Mouse (Mus musculus) thymus, postnatal 10 days (tissue): ENCODE data around the gene Oxa1l.
A peak's percentile ranks its signal among the peaks of the same experiment; 100 is the strongest.
"Not testable (repeated sequence)": the region's sequence is repeated elsewhere in the genome, so short reads cannot be mapped to it uniquely, and the experiment has no call there.

ENCODE experiments used
- DNase-seq, 2 experiments: peaks; one replicate each; pipeline ENCODE4 v3.0.0; 2021; ENCODE audit warnings: low spot score in 2 of 2

The Oxa1l gene

DNA sequence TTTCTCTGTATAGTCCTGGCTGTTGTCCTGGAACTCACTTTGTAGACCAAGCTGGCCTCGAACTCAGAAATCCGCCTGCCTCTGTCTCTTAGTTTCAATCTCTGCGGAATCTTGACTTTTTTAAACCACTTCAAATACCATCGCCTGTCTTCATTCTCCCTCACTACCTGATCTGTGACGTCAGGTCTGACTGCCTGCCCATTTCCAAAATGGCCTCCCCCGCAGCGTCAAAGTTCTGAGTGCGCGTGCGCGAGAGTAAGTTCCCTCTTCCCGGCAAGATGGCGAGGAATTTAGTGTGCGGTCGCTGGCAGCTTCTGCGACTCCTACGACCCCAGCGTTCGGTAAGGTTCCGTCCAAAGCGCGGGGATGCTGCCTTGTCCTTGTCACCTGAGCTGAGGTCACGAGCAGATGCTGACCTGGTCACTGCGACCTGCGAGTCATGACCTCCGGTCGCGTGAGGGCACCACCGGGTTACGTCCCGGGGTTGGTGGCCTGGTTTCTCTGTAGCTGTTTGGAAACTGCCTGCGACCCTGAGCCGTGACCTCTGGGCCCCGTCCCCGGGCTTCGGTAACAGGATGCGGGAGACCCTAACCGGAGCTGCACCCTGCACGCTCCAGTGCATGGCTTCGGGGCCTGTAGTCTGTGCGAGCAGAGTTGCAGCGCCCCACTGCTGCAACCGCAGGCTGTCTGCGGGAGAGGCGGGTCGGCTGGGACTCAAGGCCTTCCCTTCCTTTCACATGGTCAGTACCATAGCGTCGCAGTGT, at the start of gene Oxa1l:
Oxa1l (plus strand) TSS at position 258 of the 764 bp plus-strand sequence.
- peak; percentile 95 to 98 for DNase-seq

DNA sequence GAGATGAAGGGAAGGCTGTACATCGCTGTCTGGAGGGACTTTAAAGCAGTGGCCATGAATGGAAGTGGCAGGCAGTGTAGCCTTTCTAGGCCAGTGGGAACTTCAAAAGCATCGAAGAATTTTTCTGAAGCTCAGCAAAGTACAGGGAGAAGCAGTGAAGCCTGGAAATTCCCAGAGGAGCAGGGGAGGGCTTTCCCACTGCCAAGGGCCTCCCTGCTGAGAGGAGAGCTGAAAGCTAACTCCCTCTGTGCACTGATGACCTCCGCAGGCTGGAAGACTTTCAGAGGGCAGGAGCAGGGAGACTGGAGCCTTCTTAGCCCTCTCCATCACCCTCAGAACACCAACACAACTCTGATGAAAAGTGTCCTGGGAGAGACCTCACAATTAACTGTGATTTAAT, 48.9 kb upstream of the Oxa1l start:
- DNase-seq: no peak

DNA sequence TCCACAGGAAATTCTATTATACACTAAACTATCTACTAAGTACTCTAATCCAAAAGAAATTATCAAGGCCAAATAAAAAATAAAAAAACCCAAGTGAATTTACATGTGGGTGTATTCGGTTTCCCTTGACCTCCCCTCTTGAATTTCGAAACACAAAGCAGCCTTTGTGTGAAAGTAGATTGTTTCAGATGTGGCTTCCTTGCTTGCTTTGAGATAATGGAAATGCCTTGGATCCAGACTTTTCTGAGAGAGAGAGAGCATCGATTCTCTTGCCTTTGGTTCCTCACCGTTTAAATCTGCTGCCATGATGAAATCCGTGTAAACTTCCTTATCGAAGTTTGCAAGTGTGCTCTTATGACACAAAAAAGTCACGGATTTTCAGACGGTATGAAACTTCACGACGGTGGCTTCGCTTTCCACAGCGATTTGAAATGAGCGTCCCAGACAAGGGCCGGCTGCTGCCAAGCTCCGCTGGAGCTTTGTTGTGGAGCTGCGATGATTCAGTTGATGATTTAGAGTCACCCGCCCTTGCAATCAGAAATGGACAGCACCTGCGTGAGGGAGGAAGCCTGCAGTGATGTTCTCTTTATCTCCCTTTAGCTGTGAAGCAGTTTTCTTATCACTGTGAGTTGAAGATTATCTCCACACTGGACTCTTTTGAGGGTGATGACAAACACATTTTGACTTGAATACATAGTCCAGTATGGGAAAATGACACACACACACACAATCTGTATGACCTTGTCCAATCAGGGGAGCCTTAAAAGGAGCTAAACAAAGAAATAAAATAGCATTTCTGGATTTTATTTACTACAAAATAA, 38.9 kb upstream of the Oxa1l start:
- no peak for DNase-seq

DNA sequence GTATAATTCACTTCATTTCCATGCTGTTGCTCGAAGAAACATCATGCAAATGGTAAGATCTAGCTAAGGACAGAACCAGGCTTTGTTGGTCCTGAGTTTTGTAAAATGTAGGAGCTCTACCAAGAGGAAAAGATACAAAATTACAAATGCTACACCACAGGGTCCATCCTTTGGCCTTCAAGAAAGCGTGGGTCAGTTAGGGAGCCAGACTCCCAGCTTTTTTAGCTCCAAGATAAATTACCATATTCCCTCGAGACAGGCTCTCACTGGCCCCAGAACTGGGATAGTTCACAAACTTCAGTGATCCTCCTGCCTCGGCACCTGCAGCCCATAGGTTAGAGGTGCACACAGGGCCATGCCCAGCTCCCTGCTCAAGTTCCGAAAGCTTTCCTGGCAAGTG, 36.1 kb upstream of the Oxa1l start:
- no peak for DNase-seq

DNA sequence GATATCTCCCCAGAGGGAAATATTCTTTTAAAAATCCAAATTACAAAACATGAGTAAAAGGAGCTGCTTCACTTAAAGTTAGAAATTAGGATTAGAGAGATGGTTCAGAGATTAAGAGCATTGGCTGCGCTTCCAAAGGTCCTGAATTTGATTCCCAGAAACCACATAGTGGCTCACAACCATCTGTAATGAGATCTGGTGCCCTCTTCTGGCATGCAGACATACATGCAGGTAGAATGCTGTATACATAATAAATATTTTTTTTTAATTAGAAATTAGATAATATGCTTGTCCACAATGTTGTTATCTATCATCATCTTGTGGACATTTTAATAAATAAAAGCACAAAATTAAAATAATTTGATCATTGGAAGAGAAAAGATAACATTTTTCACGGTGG, 32.1 kb upstream of the Oxa1l start:
- DNase-seq: peak in 1 of 2 experiments; percentile 2

DNA sequence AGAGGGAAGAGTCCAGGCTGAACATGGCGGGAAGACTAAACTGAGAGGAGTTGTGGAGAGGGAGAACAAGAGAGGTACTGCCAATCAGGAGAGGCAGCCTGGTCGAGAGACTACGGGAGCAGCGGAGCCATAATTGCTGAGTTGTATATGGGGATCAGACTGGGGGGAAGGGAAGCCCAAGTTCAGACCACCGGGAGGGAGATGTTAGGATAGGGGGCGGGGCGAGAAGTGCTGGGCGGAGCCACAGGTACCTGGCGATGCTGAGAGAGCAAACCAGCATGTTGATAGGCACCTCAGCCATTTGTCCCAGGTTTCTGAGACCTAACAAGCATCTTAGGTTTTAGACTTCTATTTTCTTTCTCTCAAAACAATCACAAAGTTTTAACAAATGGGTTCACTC, 31.4 kb upstream of the Oxa1l start:
- peak in 1 of 2 experiments; percentile 2 for DNase-seq

DNA sequence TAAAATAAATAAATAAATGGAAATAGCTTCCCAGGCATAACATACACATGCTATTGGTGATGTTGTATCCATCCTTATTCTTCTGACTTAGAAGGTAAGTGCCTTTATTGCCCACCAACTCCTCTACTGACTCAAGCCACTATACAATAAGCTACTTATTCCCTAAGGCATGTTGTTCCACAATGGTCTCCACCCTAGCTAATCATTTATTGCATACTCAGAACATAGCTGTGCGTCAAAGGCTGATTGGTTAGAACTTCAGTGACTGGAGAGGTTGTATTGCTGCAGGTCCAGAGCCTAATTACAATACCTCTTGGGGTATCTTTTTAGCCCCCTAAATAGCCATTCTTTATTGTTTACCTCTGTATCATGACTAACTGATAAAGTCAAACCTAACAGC, 29.5 kb upstream of the Oxa1l start:
- no peak for DNase-seq

DNA sequence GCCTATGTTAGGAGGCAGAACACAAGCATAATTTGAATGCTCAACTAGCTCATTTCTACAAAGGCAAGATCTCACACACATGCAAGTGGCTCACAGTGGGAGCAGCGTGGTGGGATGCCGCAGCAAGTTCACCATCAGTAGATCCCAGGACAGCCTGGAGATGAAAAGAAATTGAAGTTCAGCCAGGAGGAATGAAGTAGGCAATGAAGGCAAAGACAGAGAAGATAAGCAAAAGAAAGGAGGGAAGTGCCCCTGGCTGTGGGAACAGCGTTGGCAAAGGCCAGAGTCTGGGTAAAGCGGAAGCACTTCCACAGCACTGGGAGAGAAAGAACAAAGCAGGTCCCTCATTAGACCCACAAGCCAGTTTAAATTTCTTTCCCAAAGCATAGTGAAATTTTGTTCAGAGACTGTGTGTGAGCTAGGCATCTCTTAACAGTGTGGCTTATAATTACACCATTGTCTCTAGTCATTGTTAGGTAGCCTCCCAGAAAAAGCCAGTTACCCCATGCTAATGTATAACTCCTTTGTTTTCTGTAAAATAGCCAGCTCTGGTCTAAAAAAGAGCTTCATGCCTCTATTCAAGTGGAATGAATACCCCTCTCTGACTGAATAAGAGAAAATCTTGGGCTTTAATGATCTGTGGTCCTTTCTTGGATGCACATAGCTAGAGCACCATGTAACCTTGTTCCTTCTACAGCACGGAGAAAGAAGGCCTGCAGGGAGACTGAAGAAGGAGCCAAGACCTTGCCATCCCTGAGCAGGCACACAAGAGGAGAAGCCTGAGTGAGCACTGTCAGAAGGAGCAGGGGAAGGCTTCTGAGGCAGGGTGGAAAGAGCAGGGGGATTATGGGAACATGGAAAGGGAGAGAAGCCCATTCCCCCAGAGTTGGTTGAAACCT, 28.2 kb upstream of the Oxa1l start:
- peak in 1 of 2 experiments; percentile 1 for DNase-seq

DNA sequence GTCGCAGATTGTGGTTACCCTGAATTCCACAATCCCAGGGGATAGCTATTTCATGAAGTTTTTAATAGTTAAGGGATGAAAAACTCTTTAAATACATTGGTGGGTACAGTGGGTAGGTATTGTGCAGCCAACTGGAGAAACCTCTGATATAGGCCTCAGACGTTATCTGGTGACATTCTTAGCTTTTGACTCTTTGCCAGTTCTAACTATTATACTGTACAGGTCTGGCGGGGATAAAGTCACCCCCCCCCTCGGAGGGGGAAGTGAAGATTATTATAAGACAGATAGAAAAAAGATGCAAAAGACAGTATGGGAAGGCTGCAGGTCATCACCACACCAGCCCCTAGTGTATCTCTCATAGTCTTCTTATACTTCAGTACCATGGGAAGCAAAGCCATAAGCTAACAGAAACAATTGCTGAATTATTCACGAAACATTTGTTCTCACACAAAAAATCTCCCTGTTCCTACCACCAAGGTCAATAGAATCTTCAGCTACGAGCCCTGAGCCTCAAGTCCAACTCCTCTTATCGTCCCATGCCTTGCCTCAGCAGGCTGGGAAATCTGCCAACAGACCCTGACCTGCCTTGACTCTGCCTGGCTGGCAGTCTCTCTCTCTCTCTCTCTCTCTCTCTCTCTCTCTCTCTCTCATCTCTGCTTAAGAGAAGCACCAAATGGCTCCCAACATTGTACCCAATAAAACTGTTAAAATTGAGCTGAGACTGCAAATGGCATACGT, 27.0 kb upstream of the Oxa1l start:
- DNase-seq: peak in 1 of 2 experiments; percentile 2

DNA sequence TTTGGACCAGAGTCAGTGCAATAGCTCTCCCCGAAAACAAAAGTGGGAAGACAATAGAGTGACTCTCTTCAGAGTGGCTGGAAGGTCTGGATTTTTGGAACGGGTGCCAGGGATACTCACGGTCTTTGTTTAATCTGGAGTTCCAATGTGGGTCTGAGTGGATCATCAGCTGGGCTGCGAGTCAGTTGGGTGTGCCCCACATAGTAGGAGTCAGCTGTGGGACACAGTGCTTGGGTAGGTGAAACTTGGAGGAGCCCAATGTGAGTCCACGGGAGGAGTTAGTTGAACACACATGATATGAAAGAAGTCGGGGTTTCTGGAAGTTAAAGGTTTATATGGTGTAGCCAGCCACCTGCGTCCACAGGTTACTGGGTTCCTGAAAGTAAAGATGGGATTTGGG, 19.8 kb upstream of the Oxa1l start:
- DNase-seq: no peak

DNA sequence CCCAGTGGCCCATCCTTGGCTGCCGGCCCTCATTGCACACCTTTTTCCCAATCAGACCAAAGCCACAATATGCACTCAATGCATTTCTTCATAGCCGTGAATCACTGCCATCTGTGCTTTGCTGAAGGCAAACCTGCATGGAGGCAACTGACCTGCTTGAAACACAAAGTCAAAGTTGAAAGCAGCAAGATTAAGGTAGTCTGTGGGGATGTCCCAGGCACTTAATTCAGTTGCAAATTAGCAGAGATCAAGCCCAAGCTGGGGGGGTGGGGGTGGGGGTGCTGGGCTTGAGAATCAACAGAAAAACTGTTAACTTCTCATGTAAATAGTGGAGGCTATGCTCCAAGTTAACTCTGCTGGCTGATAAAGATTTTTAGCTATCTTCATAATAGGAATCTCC, 18.8 kb upstream of the Oxa1l start:
- not testable (repeated sequence) for DNase-seq

DNA sequence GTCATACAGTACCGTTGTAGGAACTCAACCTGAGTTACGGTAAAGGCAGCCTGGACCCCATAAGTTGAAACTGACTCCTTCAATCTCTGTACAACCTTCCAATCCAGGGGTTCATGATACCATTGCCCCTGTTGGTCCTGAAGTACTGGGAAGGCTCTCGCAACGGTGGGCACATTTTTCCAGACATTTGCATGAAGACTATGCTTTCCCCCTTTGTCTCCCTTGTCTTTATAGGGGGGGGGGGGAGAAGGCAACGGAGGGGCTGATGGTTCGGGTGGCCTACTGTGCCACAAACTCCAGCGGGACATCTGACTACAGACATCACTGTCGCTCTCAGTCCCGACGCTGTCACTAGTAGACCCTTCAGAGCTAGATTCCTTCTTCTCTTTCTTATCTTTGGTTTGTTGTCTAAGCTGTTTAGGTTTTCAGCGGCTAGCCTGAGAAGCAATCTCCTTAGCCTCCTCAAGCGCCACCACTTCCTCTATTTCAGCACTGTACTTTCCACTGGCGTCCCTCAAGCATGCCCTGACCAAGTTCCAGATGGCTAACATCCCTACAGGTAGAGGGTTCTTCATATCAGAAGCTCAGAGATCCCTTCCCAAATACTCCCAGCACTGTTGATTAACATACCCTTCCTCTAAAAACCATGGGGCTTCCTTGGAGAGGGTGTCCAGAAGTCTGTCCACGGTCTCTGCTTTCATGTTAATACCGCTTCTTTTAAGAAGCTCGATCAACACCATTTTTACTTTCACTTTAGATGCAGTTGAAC, 9.7 kb upstream of the Oxa1l start:
- not testable (repeated sequence) for DNase-seq

DNA sequence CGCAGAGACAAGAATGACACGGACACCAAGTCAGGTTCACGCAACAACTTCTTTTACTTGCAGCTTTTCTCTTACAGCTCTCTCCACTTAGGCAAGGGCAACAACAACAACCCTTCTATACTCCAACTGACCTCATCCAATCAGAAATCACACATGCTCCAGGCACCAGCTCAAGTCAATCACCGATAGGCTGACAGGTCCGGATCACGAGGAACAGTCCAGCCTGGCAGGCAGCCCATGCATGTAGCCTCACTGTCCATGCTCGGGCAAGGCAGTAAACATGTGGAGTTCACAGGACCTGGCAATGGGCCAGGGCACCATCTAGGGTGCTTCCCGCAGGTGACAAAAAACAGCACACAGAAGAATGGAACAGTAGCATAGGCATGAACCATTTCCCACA, 8.3 kb upstream of the Oxa1l start:
- no peak for DNase-seq

DNA sequence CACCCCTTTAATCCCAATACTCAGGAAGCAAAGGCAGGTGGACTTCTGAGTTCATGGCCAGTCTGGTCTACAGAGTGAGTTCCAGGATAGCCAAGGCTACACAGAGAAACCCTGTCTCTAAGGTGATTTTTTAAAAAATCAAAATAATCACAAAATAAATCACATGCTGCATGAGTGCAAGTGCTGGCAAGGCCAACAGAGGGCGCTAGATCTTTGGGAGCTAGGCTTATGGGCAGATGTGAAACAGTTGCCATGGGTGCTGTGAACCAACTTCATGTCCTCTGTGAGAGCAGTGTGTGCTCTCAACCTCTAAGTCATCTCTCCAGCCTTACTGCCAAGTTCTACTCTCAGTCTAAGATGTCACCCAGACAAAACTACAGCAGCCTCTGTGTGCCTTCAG, 6.2 kb upstream of the Oxa1l start:
- DNase-seq: no peak

DNA sequence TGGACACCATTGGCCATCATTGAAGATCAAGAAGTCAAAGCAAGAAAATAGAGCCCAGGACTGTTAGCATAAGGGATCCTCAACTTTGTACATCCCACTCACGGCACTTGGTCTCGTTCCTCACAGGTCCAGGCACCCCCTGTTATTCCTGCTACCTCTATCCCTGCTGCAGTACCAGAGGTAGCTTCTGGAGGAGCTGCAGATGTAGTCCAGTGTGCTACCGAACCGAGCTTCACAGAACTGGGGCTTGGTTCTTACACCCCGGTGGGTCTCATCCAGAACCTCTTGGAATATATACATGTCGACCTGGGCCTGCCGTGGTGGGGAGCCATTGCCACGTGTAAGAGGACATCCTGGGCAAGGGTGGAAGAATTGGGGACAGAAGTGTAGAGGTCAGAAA, 2.5 kb downstream of the Oxa1l start:
- DNase-seq: no peak

DNA sequence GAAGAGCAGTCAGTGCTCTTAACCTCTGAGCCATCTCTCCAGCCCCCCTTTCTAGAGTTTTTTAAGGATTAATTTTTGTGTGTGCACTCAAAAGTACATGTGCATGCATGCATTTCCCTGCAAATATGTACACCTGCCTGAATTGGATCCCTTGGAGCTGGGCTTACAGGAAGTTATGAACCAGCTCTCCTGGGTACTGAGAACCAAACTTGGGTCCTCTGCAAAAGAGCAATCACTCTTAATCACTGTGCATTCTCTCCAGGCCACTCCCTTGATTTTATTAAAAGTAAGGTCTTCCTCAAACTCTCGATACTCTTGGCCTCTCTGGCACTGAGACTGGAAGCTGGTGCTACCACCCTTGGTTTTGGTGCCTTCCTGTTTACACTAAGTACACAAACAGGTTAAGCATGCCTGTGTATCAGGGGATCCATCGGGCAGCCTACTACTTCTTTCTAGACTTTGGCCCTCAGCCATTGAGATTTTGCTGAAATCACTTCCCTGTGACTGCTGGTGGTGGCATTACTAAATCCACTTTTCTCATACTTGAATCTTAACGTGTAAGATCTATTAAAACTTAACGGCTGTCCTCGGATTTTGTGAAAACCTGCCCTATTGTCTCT, 4.5 kb downstream of the Oxa1l start:
- no peak for DNase-seq

DNA sequence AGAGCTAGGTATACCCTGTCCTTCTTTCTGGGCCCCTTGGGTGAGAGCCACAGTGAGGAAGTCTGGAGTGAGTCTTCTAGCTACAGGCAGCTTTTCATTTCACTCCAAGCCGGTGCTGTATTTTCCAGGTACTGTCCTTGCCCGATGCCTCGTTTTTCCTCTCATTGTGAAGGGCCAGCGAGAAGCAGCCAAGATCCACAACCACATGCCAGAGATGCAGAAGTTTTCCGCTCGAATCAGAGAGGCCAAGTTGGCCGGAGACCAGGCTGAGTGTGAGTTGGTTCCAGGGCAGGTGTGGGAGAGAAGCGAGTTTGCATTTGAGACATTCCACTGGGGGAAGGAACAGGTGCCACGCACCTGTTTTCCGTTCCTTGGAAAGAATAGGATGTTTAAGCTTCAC, 5.9 kb downstream of the Oxa1l start:
- no peak for DNase-seq

DNA sequence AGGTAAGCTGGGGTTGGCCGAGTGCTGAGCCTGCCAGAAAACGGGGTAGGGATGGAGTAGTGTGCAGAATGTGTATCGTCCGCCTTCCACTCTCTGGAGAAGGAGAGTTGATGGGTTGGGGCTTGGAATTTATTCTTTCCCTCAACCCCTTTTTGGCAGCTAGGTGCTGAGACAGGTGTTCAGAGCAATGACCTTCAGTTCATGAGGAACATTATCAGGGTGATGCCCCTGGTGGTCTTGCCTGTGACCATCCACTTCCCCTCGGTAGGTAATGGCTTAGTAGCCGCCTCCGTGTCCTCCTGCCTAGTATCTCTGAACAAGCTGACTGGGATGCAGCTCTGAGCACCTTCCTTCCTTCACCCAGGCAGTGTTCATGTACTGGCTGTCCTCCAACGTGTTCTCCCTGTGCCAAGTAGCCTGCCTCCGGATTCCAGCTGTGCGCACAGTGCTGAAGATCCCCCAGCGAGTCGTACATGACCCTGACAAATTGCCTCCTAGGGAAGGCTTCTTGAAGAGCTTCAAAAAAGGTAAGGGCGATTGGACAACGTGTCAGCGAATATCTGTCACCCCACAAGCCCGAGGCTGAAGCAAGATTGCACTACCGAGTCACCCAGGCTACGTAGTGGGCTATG, 6.9 kb downstream of the Oxa1l start:
- DNase-seq: no peak

DNA sequence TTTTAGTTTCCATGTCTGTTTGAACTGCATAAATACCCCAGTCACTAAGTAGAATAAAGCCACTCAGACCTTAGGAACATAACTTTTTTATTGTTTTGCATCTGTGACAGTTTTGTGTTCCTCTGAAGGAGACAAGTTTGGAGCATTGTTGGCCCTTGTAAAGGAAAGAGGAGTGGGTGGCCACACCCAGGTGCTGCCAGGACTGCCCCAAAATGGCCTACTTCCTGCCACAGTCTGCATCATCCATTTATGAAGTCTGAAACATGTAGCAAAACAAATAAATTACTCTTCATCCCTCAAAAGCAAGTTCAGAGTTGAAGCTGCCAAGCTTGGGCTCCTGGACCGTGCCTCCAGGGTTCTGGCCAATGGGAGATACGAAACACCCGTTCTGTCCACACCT, 8.7 kb downstream of the Oxa1l start:
- no peak for DNase-seq

DNA sequence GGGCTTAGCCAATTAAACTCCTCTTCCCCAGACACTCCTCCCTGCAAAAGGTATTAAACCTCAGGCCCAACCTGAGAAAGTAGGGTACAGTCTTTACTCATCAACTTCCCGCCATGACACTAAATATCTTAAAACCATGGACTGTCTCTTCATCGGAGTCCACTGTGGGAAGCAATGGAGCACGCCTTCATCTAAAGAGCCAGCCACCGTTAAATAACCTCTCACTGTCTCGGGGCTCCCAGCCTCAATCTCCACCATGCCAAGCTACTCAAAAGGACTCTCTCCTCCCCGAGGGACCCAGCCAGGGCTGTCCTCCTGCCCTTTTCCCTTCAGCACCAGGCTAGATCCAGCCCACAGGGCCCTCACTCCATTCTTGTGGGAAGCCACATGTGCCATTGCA, 10.0 kb downstream of the Oxa1l start:
- no peak for DNase-seq
